Mouse (Mus musculus): ENCODE measurements around the gene Mrpl43.

GRCm38 (mm10) chr19:45014335-45014971 is 8.2 kb upstream of the Mrpl43 start, which contains the start of gene Lzts2:
- TF ChIP-seq TAL1 (IDR thresholded peaks at IDR 0.05; ENCODE audit: low read length) (no peak), GATA1 (IDR thresholded peaks at IDR 0.05; ENCODE audit: low read length) (no peak)

Data from erythroblast, embryonic 14.5 days (primary cell).